Mouse (Mus musculus) left cerebral cortex, adult 9 months (tissue): Measurements from ENCODE around the gene Acot8.
A peak's percentile ranks its signal among the peaks of the same experiment; 100 is the strongest.

Source experiments
- DNase-seq, 2 experiments: peaks; one replicate each; pipeline ENCODE4 v3.0.0; 2022; ENCODE audit warnings: low spot score in 2 of 2

Acot8 gene

DNA sequence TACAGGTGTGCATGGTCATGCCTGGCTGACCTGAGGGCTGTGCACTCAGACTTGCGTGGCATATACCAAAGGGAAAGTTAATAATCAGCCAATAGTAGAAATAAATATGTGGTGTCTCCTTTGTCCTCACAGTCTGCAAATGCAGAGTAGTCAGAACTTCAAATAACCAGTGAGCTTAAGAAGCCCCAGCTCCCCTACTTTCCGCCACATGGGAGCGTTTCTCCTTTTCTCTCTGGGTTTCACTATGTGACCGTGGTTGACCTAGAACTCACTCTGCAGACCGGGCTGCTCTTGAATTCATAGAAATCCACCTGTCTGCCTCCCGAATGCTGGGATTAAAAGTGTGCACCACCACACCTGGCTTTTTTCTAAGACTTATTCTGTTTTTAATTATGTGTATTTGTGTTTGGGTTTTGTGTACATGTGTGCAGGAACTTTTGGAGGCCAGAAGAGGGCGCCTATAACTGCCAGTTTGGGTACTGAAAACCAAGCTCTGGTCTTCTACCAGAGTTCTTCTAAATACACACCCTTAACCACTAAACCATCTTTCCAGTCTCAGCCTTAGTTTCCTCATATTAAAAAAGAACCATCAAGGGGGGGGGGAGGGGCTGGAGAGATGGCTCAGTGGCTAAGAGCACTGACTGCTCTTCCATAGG, 20.6 kb downstream of the Acot8 start:
- DNase-seq: no peak

DNA sequence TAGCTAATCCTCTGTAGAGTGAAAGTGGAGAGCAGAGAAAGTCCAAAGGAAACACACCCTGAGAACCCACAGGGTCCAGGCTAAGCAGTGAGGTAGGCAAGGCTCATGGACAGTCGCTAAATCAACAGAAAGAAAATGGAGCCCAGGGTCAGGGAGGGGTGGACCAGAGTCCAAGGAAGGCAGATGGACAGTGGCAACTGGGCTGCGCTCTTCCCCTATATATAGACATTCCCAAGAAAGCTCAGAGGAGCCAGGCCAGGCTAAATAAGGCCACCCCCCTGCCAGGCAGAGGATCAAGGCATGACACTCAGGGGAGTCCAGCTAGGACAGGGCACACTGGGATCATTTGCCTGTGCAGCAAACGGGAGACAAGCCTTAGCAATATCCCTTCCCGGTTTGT, 22.8 kb downstream of the Acot8 start:
- DNase-seq: no peak

DNA sequence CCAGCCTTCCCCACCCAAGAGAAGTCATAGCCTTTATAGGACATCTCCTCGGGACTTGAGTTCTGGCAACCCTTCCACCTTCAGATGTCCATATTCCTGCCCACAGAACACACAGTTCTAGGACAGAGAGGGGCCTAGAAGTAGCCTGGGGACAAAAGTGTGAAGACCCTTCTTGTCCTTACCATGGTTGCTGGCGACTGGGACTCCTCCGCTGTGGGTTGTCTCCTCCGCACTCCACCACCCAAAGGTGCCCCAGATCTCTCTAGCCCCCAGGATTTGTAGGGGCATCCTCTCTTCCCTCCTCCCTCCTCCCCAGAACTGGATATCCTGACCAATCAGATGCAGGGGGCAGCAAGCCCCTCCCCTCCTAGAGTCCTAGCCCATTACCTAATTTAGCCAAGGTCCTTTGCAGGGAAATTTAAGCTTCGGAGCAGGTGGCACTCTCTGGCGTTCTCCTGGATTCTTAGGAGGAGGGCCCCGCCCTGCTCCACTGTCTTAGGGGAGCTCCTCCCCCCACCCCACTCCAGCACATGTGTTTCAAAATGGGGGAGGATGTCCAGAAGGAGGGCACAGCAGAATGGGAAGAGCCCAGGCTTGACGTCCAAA, 25.1 kb downstream of the Acot8 start, which contains the start of gene Tnnc2:
TSS of gene Tnnc2 (minus strand) at position 487 of the 606 bp plus-strand sequence.
- no peak for DNase-seq

DNA sequence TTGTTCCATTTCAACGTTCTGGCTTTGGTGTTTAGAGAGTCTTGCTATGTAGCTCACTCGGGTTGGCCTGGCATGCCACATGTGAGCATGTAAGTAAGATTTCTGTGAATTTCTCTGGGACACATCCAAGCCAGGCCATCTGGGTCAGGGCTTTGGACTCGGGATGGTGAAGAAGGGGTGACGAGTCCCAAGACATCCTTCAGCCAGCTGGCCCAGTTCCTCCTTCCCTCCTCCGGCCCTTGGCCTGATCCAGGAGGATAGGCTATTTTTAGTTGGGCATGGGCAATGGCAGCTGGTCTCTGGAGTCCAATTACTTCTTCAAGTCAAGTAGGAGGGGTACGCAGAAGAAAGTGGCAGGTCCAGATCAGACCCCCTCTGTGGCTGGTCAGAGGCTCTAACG, 25.9 kb downstream of the Acot8 start:
- DNase-seq: no peak

DNA sequence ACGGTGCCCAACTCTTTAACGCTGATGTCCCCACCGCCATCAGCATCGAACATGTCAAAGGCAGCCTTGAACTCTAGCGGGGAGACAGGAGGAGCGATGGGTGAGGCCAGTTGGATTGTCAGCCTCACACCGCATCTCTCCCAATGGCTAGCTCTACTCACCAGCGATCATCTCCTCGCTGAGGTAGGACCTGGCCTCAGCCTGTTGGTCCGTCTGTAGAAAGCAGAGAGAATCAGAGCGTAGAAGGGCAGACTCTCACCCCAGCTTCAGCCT, 26.7 kb downstream of the Acot8 start:
- DNase-seq: no peak

DNA sequence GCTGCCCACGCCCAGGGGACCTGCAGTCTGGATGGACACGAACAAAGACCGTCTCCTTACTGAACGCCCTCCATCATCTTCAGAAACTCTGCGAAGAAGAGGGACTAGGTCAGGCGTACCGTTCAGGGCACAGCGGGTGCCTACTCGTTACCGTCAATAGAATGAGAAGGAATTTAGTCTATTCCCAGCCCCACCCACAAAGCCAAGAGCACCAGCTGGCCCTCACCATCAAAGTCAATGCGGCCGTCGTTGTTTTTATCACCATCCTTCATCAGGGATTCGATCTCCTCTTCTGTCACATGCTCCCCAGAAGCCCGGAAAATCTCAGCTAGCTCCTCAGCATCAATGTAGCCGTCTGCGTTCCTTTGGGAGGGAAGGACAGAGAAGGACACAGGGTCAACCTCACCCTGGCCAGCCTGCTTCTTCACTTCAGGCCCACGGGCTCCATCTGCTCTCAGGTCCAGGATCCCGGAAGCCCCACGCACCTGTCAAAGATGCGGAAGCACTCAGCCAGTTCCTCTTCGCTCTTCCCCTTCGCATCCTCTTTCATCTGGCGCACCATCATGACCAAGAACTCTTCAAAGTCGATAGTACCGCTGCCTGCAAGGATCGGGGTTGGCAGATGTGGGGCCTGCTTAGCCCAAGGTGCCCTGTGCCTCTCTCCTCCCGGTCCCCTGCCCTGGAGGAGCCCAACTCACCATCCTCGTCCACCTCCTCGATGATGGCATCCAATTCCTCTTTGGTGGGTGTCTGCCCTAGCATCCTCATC, 27.3 kb downstream of the Acot8 start:
- DNase-seq: no peak

DNA sequence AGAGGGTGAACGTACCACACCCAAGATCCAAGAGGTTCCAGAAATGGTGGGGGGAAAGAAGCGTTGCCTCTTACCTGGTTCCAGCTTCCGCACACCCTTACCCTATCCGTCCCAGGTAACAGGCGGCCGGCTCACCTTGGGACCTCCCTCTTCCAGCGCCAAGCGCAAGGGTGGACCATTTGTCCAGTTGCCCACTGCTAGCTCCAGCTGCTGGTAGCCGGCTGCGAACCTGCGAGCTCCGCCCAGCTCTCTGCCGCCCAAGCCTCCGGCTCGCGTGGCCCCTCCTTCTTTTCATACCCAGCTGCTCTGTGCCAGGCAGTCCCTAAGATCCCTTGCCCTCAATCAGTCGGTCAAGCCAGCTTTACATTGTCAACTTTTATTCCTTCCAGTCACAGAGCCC, 27.9 kb downstream of the Acot8 start:
- DNase-seq: no peak

DNA sequence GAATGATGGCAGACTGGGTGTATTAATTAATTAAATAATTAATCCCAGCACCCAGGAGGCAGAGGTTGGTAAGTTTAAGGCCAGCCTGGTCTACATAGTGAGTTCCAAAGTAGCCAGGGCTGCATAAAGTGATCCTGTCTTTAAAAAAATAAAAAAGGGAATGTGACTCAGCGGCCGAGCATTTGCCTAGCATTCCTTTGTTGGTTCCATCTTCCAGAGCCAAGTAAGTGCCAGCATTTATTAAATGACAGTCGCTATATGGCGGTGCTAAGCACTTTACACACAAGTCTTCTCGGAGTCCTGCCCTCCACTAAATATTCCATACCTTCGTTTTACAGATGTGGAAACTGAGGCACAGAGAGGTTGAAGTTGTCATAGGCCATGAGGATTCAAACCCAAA, 28.6 kb downstream of the Acot8 start:
- DNase-seq: no peak

DNA sequence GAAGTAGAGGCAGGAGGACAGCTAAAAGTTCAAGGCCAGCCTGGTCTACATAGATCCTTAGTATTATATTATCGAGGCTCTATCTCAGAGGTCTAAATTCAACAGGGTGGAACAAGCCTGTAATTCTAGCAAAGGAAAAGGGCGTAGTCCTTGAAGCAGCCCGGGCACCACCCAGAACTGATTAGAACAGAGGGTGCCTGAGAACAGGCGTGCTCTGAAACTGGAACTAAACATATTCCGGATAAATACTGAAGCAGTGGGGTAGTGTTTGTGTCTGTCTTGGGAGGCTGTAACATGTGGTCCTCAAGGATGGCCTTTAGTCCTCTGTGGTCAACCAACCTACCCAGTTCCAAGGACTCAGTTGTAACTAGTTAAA, 30.7 kb downstream of the Acot8 start:
- no peak for DNase-seq

DNA sequence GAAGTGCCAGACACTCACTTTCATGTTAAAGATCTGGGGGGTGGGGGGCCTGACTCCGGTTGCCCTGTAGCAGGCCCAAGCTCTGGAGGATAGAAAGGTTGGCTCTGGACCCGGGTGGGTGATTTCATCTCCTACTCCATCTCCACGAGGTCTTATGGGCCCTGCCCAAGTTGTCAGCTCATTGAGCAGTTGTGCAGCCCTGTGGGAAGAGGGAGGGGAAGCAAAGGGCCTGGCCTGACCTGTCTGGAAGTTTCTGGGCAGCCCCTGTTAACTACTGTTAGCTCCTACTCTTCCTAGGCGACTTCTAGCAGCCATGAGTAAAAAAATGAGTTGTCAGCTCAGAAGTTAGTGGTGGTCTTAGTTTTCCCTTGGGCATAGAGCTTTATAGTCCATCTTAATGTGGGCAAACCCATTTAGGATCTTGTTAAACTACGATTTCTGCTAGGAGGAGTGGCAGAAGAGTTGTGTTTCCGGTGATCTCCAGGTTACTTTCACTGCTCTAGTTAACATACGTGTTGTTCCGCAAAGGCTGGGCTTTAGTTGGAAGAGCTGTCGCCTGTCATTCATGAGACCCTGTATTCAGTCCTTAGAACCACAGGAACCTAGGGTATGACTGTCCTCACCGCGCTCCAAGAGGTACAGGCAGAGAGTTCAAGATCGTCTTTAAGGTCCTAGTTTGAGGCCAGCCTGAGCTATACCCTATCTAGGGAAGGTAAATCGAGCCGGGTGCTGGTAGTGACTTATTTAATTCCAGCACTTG, 31.3 kb downstream of the Acot8 start:
- no peak for DNase-seq

DNA sequence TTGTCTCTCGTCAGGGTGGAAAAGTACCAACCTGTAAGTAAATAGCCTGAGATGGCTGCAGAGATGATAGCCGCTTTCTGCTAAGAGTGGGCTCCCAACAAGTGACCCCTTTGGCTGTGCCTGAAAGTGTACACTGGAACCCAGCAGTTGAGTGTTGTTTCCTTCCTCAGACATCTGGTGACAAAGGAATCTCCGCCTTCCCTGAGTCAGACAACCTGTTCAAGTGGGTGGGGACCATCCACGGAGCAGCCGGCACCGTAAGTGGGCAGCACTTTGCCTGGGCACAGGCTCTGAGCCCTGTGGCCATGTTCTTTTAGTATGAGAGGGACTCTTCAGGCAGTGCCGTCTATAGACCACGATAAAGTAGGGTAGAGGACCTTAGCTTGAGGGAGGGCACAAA, 33.6 kb downstream of the Acot8 start:
- DNase-seq: no peak

DNA sequence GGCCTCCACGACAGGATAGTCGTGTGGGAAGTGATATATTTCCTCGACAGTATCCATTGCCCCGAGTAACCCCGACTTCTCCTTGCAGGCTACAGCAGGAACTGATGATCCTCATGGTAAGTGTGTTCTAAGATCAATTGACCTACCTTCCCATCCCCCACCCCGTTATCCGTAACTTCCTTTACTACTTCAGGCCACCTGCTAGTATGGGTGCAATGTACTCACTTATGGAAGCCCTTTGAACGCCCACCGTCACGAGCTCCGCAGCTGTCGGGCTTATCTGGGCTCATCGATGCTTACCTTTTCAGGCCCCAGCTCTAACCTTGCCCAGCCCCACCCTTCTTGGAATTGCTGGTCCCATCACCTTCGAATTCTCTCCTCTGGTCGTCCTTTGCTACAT, 34.4 kb downstream of the Acot8 start:
- DNase-seq: no peak

DNA sequence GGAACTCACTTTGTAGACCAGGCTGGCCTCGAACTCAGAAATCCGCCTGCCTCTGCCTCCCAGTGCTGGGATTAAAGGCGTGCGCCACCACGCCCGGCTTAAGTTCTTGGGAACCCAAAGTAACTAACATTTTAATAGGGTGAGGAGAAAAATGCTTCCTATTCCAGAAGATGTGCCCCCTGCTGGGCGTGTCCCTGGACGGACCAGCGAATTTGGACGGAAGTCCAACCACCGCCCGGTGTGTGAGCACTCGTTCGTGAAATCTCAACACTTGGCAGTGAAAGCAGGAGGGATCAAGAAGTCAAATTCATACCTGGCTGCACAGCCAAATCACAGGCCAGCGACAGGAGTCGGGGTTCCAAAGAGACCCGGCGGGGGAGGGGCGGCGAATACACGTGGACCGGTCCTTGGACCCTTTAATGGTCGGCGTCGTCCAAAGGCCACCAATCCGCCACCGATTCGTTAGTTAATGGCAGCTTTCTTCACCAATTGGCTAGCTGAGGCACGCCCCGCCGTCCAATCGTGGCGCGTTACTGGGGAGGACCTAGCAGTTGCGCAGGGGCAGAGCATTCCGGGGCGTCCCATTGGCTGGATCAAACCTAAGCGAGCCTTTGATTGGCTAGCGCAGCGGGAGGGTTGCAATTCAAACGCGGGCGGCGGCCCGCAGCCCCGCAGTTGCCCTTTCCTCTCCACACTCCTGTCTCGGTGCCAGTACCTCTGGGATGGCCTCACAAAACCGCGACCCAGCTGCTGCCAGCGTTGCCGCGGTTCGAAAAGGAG, 35.2 kb downstream of the Acot8 start, which contains the start of gene Ube2c:
TSS of gene Ube2c (plus strand) at position 641 of the 780 bp plus-strand sequence.
- peak; percentile 97 to 99 for DNase-seq

DNA sequence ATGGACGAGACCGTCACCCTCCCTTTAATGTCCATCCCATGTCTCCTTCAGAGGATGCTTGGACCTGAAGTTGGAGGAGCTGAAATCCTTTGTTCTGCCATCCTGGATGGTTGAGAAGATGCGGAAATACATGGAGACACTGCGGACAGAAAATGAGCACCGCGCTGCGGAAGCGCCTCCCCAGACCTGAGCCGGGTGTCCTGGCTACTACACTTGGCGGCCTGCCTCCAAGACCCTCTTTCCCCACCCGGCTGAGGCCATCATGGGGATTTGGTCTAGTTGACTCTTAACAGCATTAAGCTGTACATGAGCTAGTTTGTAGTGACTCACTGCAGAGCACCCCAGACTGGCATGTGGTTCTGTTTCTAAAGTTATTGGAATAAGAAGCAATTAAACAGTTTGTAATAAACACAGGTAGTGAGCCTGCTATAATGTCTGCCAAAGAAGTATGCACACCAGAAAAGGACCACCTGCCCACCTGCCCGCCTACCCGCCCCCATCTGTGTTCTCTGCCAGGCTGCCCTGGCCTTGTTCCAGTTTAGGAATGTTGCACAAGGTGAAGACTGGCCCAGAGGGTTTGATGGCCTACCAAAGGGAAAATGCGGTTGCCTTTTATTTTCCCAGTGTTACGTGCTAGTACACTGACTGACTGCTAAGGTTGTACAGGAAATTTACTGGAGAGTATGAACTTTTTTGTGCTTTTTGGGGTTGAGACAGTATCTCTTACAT, 36.7 kb downstream of the Acot8 start:
- DNase-seq: no peak

DNA sequence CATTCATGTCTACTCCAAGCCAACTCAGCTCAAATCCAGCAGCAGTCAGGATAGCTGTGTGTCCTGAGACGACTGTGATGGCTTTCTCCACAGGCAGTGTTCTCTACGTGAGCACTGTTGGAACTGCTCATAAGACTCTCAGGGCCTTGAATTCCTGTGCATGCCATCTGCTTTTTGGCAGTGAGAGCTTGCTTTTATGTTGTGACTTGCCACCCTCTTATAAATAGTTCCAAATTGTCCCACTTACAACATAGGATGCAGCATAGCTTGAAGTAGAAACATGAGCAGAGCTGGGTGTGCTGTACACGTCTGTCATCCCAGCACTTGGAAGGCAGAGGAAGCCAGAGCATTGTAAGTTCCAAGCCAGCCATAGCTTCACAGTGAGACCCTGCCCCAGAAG, 38.8 kb downstream of the Acot8 start:
- DNase-seq: peak in 1 of 2 experiments; percentile 50

DNA sequence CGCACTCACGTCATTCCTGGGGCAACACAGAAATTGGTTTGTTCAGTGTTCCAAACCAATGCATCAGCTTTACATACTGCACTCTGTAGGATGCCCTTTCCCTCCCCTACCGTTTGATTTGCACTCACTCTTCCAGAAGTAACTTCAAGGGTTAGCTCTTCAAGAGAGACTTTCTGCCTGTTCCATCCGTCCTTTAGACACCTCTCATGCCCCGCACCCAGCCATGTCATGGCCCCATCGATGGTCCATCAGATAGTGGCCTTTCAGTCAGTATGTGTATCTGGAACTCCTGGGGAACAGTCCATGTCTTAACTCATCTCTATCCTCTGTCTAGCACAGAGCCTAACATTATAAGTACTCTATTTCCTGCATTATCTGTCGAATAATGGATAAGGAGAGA, 42.1 kb downstream of the Acot8 start:
- DNase-seq: no peak

DNA sequence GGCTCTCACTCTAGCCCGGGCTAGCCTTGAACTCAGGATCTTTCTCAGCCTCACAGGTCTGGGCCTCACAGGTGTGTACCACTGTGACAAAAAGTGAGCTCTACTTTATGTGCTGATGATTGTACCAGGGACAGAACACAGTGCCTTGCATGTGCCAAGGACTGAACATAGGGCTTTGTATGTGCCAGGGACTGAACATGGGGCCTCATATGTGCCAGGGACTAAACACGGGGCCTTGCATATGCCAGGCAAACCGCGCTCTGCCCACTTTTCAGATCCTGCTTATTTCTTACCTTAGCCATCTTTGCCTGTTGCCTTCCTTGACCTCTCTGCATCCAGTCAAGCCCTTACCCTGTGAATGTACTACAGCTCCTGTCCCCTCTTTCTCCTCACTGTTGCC, 42.7 kb downstream of the Acot8 start:
- DNase-seq: no peak

DNA sequence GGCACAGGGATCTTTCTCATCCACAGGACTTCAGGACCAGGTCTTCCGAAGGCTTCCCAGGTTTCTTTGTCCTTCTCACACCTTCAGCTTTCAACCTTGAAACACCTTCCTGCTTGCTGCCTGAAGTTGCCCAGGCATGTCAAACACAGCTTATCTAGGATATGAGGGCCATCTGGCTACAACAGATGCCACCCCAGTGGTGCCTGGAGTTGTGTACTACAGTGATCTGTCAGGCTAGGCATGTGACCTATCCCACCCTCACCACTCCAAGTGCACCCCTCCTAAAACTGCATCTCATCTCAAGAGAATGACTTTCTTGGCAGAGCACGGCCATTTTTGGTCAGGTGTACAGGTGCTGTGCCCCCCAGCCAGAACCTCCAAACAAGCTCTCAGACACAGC, 43.2 kb downstream of the Acot8 start:
- no peak for DNase-seq

DNA sequence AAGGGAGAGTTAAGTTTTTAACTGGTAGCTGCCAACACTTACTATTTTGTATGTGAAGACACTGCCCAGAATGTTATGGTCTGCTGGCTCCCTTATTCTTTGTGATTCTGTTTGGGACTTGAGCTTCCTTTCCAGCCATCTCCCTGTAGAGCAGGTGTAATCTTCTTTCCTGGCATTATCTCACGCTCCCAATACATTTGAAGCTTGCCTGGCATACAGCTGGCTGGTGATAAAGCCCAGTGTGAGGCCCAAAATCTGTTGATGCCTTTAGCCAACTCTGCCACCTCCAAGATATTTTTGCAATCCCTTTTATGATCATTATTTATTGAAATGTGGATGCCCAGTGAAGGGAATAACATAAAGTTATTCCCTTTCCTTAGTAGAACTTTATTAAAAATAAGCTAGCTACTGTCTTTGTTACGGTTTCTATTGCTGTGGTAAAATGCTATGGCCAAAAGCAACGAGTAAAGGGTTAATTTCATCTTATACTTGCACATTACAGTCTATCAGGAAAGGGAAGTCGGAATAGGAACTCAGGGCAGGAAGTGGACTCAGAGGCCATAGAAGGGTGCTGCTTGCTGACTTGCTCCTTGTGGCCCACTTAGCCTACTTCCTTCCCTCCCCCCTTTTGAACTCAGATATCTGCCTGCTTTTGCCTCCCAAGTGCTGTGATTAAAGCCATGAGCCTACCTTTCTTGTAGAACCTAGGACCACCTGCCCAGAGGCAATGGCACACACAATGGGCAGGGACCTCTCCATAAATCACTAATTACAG, 44.4 kb downstream of the Acot8 start:
- no peak for DNase-seq

DNA sequence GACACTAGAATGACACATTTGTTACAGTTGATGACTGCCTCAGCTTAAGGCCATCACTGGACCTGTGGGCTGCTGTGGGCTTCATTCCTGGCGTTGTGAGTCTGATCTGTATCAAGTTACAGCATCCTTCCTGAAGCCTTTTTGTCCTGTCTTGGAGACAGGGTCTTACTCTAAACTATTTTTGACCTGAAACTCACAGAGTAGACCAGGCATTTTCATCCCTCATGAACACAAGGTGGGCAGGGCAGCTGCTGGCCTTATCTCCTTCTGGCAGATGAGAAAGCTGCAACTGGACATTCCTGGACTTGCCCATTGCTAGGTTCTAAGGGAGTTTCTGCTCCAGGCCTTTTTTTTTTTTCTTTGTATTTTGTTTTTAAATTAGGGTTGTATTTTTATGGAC, 46.0 kb downstream of the Acot8 start:
- DNase-seq: no peak
